Comparison of ENCODE assay signal across 8 mouse cellular contexts in the genomic region with DNA sequence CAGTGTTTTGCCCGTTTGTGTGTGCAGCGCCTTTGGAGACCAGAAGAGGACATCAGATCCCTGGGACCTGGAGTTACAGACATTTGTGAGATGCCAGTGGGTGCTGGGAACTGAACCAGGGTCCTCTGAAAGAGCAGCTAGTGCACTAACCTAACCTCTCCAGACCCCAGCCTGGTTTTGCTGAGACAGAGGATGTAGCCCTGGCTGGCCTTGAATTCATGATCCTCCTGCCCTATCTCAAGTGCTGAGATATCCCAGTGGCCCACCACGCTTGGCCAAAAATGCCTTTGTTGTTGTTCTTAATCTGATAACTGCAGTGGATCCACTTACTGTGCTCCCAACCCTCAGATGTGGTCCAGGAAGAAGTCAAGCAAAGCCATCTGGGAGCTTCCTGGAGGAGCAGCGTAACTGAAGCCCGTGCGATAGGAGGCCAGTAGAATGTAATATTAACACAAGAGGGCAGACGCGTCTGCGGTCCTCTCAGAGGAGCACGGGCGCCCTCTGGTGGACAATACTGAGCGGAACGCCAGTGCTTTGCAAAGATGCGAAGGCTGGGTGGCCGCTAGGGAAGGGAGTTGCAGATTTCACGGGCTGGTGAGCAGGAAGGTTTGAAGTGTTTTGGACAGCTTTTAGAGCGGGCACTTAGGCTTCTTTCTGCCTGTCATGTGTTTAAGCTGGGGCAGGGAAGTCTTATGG.
DNase-seq lines count a peak whose midpoint lies in the region; ATAC-seq and TF ChIP-seq lines count a peak whose summit lies in the region.

No protein-coding gene starts in this region.

- peaks cover 56% of the 10 kb centered on the region for H3K4me1 ChIP-seq in megakaryocyte, embryonic 14.5 days

- H3K4me3 ChIP-seq in left cerebral cortex, adult 2 months: no peak overlapping the region
- peak overlapping the region; percentile 62 for H3K4me3 ChIP-seq in megakaryocyte, embryonic 14.5 days (replicated peaks)

- H3K9me3 ChIP-seq in megakaryocyte, embryonic 14.5 days: no peaks in the 10 kb centered on the region

- DNase-seq in WW6 (ENCODE audit: low read depth, low spot score): peak; percentile 75
- peak; percentile 75 to 79 for DNase-seq in gastrocnemius, adult 8-10 months (ENCODE audit: low spot score in 2 of 2)
- DNase-seq in hindlimb bud, embryonic 11.5 days (ENCODE audit: extremely low spot score, low read depth, low spot score): peak; percentile 81
- peak; percentile 87 to 91 for DNase-seq in left cerebral cortex, adult 2 months (ENCODE audit: extremely low spot score in 1 of 2, low spot score in 2 of 2)
- peak; percentile 92 to 94 for DNase-seq in right cerebral cortex, adult 2 months (ENCODE audit: low spot score in 2 of 2)
- DNase-seq in urinary bladder, postnatal 10 days (ENCODE audit: low spot score): peak; percentile 83

- intact Hi-C loops in left cerebral cortex, adult 2 months (cut with DNase I): loop anchor here (5.0 kb wide), 1 partner anchor 106 kb away; the partner anchor contains the start of gene Trim33

- peak; percentile 100 for TF ChIP-seq CTCF in left cerebral cortex, adult 2 months (IDR thresholded peaks at IDR 0.05)

- peak; percentile 85 for ATAC-seq in common myeloid progenitor, adult 5-6 weeks (replicated peaks; ENCODE audit: low read depth, poor library complexity, severe bottlenecking)

- no peaks in the 10 kb centered on the region for H3K27me3 ChIP-seq in megakaryocyte, embryonic 14.5 days (replicated peaks)

- no peak overlapping the region for H3K27ac ChIP-seq in left cerebral cortex, adult 2 months

- H3K36me3 ChIP-seq in megakaryocyte, embryonic 14.5 days (replicated peaks; ENCODE audit: low read length): no peaks in the 10 kb centered on the region
